Mouse (Mus musculus): Measurements from ENCODE around the gene Leng8. TPM values are rescaled to one million over a fixed set of nuclear protein-coding genes. Genes with fewer than 3 reads are reported as not detected.

Leng8 gene
- polyA plus RNA-seq, 1 experiment from 2014 or later: 44.4 TPM

- H3K9ac ChIP-seq (ENCODE audit: low read length): no peak overlapping the region
- no peaks in the 10 kb centered on the region for H3K27me3 ChIP-seq (ENCODE audit: control insufficient read depth, insufficient read depth, low read length)
- H3K27ac ChIP-seq (ENCODE audit: low read depth, low read length): no peak overlapping the region
- WGBS: 95% methylated on average over 13 of the region's 13 CpGs
- peaks cover 64% of the 10 kb centered on the region for H3K36me3 ChIP-seq (ENCODE audit: control insufficient read depth, insufficient read depth, low read length)
- DNase-seq (ENCODE audit: low spot score, missing footprints) (no peak), ATAC-seq (ENCODE audit: low FRiP score) (no peak)
- H3K4me2 ChIP-seq: no peak overlapping the region
- H3K4me1 ChIP-seq (ENCODE audit: control insufficient read depth, insufficient read depth, low read length): peaks cover 7% of the 10 kb centered on the region
- H3K9me3 ChIP-seq (ENCODE audit: control insufficient read depth, low read length): no peaks in the 10 kb centered on the region
- H3K4me3 ChIP-seq (ENCODE audit: low read depth, low read length): no peak overlapping the region
These were observed 7.2 kb downstream of the Leng8 start for GRCm38 (mm10) chr7:4144046-4144445.

- H3K9ac ChIP-seq (ENCODE audit: low read length): no peak overlapping the region
- no peak overlapping the region for H3K27ac ChIP-seq (ENCODE audit: low read depth, low read length)
- peaks cover 10% of the 10 kb centered on the region for H3K4me1 ChIP-seq (ENCODE audit: control insufficient read depth, insufficient read depth, low read length)
- H3K4me2 ChIP-seq: no peak overlapping the region
- no peaks in the 10 kb centered on the region for H3K27me3 ChIP-seq (ENCODE audit: control insufficient read depth, insufficient read depth, low read length)
- DNase-seq (ENCODE audit: low spot score, missing footprints) (no peak), ATAC-seq (ENCODE audit: low FRiP score) (no peak)
- no peak overlapping the region for H3K4me3 ChIP-seq (ENCODE audit: low read depth, low read length)
- WGBS: 94% methylated on average over 20 of the region's 20 CpGs
- H3K36me3 ChIP-seq (ENCODE audit: control insufficient read depth, insufficient read depth, low read length): peaks cover 55% of the 10 kb centered on the region
- no peaks in the 10 kb centered on the region for H3K9me3 ChIP-seq (ENCODE audit: control insufficient read depth, low read length)
These were observed 8.1 kb downstream of the Leng8 start for GRCm38 (mm10) chr7:4144766-4145551.

DNA sequence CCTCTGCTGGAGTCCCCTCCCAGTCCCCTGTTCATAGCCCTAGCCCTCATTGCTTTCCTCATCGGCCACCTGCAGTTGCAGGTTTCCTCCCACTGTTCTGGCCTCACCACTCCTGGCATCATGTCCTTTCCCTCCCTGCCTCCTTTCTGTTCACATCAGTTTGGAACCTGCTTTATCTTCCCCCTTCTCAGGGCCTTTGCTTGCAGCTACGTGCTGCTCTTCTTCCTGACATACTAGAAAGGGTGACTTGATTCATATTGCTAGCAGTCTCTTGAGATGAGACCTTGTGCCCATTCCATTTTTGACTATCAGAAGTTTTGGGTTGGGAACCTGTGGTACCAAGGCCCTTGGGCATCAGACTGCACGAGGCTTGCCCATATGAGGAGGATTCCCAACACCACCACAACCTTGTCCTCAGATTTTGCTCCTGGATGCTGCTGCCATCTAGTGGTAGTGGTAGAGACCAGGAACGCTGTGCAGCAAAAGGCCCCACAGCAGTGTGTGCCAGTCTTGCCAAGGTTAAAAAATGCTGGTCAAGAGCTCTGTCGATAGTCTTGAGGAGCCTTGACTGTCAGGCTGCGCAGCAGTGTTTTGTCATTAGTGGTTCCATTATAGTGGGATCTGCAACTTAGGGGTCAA, 8.8 kb downstream of the Leng8 start:
- ATAC-seq (ENCODE audit: low FRiP score) (no peak), DNase-seq (ENCODE audit: low spot score, missing footprints) (peak; percentile 92)
- peaks cover 54% of the 10 kb centered on the region for H3K36me3 ChIP-seq (ENCODE audit: control insufficient read depth, insufficient read depth, low read length)
- H3K27me3 ChIP-seq (ENCODE audit: control insufficient read depth, insufficient read depth, low read length): peaks cover 3% of the 10 kb centered on the region
- 66% methylated on average over 6 of the region's 6 CpGs for WGBS
- H3K4me1 ChIP-seq (ENCODE audit: control insufficient read depth, insufficient read depth, low read length): peaks cover 14% of the 10 kb centered on the region
- H3K9me3 ChIP-seq (ENCODE audit: control insufficient read depth, low read length): no peaks in the 10 kb centered on the region
- H3K4me2 ChIP-seq: no peak overlapping the region
- no peak overlapping the region for H3K4me3 ChIP-seq (ENCODE audit: low read depth, low read length)
- H3K9ac ChIP-seq (ENCODE audit: low read length): no peak overlapping the region
- H3K27ac ChIP-seq (ENCODE audit: low read depth, low read length): no peak overlapping the region

- WGBS: 93% methylated on average over 23 of the region's 23 CpGs
- no peak for ATAC-seq (ENCODE audit: low FRiP score)
These were observed 9.7 kb downstream of the Leng8 start for GRCm38 (mm10) chr7:4146241-4147180.

DNA sequence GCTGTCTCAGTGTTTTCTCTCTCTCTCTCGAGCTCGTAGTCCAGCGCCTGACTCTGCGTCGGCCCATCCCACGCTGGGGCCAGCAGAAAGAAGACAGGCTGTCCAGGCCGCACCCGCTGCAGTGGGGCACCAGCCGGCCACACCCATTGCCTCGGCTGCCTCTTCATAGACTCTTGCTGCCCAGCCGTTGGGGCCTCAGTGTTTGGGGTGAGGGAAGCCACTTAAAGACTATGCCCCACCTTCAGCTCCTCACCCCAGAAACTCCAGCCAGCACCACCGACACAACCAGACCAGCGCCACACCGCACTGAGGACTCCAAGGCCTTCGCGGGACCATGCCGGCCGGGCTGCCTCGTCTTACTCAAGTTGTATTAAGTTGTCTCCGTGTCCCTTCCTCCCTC, 10.5 kb downstream of the Leng8 start:
- H3K36me3 ChIP-seq (ENCODE audit: control insufficient read depth, insufficient read depth, low read length): peaks cover 37% of the 10 kb centered on the region
- ATAC-seq (ENCODE audit: low FRiP score) (no peak), DNase-seq (ENCODE audit: low spot score, missing footprints) (peak; percentile 57)

More at GRCm38 (mm10) chr7:4146241-4147180, 9.7 kb downstream of the Leng8 start:
- Histone ChIP-seq H3K27ac (ENCODE audit: low read depth, low read length) (no peak overlapping the region), H3K36me3 (ENCODE audit: control insufficient read depth, insufficient read depth, low read length) (peaks cover 46% of the 10 kb centered on the region), H3K4me2 (no peak overlapping the region), H3K4me1 (ENCODE audit: control insufficient read depth, insufficient read depth, low read length) (peaks cover 17% of the 10 kb centered on the region), H3K9me3 (ENCODE audit: control insufficient read depth, low read length) (no peaks in the 10 kb centered on the region), H3K4me3 (ENCODE audit: low read depth, low read length) (no peak overlapping the region), H3K9ac (ENCODE audit: low read length) (no peak overlapping the region), H3K27me3 (ENCODE audit: control insufficient read depth, insufficient read depth, low read length) (peaks cover 11% of the 10 kb centered on the region)
- peak; percentile 82 for DNase-seq (ENCODE audit: low spot score, missing footprints)

GRCm38 (mm10) chr7:4147836-4148235, 11.0 kb downstream of the Leng8 start:
- DNase-seq (ENCODE audit: low spot score, missing footprints) (no peak), ATAC-seq (ENCODE audit: low FRiP score) (no peak)
- no peak overlapping the region for H3K4me2 ChIP-seq
- H3K4me1 ChIP-seq (ENCODE audit: control insufficient read depth, insufficient read depth, low read length): peaks cover 17% of the 10 kb centered on the region
- no peak overlapping the region for H3K27ac ChIP-seq (ENCODE audit: low read depth, low read length)
- H3K9me3 ChIP-seq (ENCODE audit: control insufficient read depth, low read length): no peaks in the 10 kb centered on the region
- no peak overlapping the region for H3K9ac ChIP-seq (ENCODE audit: low read length)
- H3K36me3 ChIP-seq (ENCODE audit: control insufficient read depth, insufficient read depth, low read length): peaks cover 33% of the 10 kb centered on the region
- H3K4me3 ChIP-seq (ENCODE audit: low read depth, low read length): 0 out of 2 replicates have a peak overlapping the region, but pooled peaks have one; percentile 68
- peaks cover 17% of the 10 kb centered on the region for H3K27me3 ChIP-seq (ENCODE audit: control insufficient read depth, insufficient read depth, low read length)
- 85% methylated on average over 4 of the region's 4 CpGs for WGBS

More for the DNA sequence above, 10.5 kb downstream of the Leng8 start:
- Histone ChIP-seq H3K9ac (ENCODE audit: low read length) (no peak overlapping the region), H3K27me3 (ENCODE audit: control insufficient read depth, insufficient read depth, low read length) (peaks cover 17% of the 10 kb centered on the region), H3K4me2 (no peak overlapping the region), H3K9me3 (ENCODE audit: control insufficient read depth, low read length) (no peaks in the 10 kb centered on the region), H3K4me1 (ENCODE audit: control insufficient read depth, insufficient read depth, low read length) (peaks cover 17% of the 10 kb centered on the region), H3K4me3 (ENCODE audit: low read depth, low read length) (no peak overlapping the region), H3K27ac (ENCODE audit: low read depth, low read length) (no peak overlapping the region)
- WGBS: 93% methylated on average over 20 of the region's 20 CpGs

DNA sequence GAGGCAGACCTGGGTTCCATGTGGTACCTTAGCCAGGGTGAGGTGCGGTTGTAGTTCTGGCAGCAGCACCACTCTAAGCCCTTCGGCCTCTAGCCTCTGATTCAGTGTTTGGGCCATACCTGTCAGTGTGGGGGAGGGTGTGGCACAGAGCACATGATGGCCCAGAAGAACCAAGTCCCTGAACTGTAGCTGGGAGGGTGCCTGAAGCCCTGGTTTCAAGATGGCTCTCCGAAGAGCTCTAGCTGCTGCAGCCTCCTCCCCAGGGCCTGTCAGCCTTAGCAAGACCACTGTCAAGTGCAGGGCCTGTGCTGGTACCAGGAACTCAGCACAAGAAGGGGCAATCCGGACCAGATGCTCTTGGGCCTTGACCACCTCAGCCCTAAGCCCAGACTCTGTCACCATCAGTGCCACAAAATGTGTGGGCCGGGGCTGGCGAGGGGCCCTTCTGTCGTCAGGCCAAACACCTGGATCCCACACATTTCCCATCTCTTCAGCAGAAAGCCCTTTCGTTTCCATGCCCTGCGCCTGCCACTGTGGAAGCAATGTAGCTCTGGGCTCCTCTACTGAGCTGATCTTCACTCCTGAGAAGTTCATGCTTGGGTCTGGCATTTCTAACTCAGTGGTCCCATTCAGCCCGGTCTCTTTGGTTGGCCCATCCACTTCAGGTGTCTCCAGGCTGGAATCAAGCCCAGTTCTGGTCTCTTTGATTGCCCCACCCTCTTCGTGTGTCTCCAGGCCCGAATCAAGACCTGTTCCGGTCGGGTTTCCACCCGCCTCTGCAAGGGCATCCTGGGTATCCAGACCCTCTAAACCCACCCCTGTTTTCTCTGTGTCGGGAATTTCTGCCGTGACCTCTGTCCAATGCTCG, 11.7 kb downstream of the Leng8 start:
- peak overlapping the region; percentile 92 for H3K4me2 ChIP-seq
- H3K27ac ChIP-seq (ENCODE audit: low read depth, low read length): peak overlapping the region; percentile 73
- peak; percentile 0; the same call in 1 of the 2 replicates for ATAC-seq (ENCODE audit: low FRiP score)
- H3K36me3 ChIP-seq (ENCODE audit: control insufficient read depth, insufficient read depth, low read length): peaks cover 26% of the 10 kb centered on the region
- H3K9me3 ChIP-seq (ENCODE audit: control insufficient read depth, low read length): no peaks in the 10 kb centered on the region
- H3K27me3 ChIP-seq (ENCODE audit: control insufficient read depth, insufficient read depth, low read length): peaks cover 17% of the 10 kb centered on the region
- H3K4me3 ChIP-seq (ENCODE audit: low read depth, low read length): peak overlapping the region; percentile 68
- peaks cover 17% of the 10 kb centered on the region for H3K4me1 ChIP-seq (ENCODE audit: control insufficient read depth, insufficient read depth, low read length)
- H3K9ac ChIP-seq (ENCODE audit: low read length): peak overlapping the region; percentile 77
- peak; percentile 92 for DNase-seq (ENCODE audit: low spot score, missing footprints)
- 31% methylated on average over 18 of the region's 18 CpGs for WGBS

Data from midbrain, embryonic 11.5 days (tissue).